Mouse (Mus musculus) left cerebral cortex, adult 18-20 months (tissue): Measurements from ENCODE around the gene Spen. TPM values are rescaled to one million over a fixed set of nuclear protein-coding genes. Genes with fewer than 3 reads are reported as not detected.
"Not testable (repeated sequence)": the region's sequence is repeated elsewhere in the genome, so short reads cannot be mapped to it uniquely, and the experiment has no call there.

ENCODE experiments used
- DNase-seq, 2 experiments: peaks; one replicate each; pipeline ENCODE4 v3.0.0; 2021 to 2022; ENCODE audit warnings: low spot score in 2 of 2, mixed read lengths in 1 of 2
- total RNA-seq, 2 experiments: library from RNA; stranded (reverse); gene quantifications; 2 replicates each; pipeline ENCODE4 v1.2.3; 2021

The Spen gene
- total RNA-seq, 2 experiments from 2014 or later, result 58.4 to 60.6 TPM

DNA sequence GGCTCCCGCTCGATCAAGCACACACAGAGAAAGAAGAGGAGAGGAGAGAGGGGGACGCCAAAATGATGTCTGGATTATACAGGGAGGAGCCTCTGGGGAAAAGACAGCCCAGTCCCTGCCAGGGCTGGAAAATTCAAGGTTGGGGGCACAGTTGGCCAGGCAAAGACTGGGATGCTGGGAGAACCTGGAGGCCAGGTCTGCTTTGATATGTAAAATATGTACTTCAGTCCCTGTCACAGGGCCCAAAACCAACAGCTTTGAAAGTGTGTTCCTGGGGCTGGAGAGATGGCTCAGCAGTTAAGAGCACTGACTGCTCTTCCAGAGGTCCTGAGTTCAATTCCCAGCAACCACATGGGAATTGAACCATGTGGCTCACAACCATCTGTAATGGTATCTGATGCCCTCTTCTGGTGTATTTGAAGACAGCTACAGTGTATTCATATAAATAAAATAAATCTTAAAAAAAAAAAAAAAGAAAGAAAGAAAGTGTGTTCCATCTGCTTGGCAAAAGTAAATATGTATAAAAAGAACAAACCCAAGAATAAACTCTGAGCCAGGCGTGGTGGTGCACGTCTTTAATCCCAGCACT is 23.0 kb upstream of the Spen start:
- not testable (repeated sequence) for DNase-seq

DNA sequence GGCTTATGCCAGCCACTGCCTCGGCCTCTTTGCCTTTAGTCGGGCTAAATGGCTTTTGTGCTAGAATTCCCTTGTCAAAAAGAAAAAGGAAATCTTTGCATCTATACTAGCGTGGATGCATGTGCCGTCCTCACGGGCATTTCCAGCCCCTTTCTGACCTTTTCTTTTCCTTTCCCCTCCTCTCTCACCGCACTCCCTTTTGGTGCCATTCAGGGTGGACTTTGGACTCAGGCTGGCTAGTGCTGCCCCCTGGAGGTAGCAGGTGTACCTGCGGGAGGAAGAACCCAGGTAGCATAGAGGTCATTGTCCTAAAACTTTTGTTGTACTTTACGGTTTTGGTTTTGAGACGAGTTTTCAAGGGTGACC is 21.5 kb upstream of the Spen start:
- peak; percentile 78 to 84 for DNase-seq

DNA sequence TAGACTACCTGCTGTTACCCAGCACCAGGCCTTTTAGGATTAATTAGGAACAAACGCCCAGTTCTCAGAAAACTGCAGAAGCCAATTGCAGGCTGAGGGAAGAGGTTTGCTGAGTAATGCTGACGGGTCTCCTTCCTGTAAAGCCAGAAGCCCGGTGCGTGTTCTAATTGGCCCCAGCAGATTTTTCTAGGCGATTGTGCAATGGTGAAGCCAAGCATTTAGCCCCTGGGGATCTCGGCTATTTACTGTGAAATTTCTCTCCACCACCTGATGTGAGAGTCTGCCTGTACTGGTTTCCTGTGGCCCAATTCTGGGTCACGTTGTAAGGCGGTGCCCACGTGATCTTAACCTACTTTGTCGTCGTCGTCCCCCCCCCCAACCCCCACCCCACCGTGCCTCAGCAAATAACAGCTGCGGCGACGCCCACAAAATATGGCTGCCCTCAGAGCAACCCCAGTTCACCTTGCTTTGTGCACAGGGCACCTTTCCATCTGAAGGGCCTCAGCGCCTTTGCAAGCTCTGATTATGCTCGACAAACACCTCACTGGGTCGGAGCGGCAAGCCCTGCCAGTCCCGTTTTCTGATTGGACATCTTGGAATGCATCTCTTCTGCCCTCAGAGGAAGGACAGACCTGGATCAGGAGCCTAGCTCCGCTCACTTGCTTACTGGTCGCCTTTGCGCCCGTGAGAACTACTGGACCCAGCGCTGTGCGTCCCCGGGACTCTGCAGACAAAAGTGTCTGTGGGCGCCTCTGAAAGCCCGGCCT is 20.9 kb upstream of the Spen start:
- peak; percentile 51 to 64 for DNase-seq

DNA sequence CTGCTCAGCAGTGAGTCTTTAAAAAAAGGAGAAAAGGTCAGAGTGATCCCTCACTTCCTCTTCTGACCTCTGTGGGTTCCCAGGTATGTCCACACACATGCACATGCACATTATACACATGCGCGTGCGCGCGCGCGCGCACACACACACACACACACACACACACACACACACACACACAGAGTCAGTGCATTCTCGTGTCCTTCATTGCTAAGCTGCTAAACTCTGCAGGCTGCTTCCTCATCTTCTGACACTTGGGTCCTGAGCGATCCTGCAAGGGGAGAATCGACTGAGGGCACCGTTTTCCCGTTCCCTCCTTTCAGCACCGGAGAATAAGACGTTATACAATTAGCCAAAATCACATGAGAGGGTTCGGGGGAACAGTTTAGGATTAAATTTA is 20.3 kb upstream of the Spen start:
- DNase-seq, result peak in 1 of 2 experiments; percentile 14

DNA sequence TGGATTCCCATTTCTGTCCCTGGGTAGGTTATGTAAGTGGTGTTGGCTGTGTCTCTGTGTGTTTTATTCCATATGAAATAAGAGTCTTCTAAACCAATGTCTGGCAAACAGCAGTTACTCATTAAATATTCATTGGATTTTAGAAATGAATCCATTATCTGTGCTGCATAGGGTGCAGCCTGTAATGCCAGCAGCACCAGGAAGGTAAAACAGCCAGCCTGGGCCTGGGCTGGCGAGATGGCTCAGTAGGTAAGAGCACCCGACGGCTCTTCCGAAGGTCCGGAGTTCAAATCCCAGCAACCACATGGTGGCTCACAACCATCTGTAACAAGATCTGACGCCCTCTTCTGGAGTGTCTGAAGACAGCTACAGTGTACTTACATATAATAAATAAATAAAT is 17.8 kb upstream of the Spen start:
- DNase-seq, result not testable (repeated sequence)

DNA sequence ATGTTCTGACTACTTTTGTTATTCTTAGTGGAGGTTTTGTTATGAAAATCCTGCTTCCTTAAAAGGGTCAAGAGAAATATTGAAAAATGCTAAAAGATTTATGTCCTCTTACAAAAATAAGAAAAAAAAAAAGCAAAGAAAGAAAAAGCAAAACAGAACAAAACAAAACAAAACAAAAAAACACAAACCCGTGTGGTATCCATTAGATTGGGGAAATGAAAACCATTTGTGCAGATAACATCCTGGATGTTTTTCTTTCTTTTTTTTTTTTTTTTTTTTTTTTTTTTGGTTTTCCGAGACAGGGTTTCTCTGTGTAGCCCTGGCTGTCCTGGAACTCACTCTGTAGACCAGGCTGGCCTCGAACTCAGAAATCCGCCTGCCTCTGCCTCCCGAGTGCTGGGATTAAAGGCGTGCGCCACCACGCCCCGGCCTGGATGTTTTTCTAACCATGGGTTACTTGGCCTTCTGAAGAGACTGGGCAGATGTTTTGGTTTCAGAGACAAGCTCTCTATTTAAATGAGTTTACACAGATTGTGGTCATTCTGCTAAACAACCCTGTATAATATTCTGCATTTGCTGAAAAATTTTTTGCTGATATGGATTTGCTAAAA is 16.0 kb upstream of the Spen start:
- not testable (repeated sequence) for DNase-seq

DNA sequence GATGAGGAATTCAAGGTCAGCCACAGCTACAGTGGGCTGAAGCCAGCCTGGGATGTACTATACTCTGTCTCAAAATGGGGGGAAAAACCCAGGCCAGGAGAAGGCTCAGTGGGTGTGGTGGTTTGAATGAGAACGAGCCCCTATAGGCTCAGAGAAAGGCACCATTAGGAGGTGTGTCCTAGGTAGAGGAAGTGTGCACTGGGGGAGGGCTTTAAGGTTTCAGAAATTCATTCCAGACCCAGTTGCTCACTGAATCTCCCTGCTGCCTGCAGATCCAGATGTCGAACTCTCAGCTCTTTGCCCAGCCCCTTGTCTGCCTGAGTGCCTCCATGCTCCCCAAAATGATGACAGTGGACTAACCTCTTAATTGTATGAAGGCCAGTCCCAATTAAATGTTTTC is 14.1 kb upstream of the Spen start:
- no peak for DNase-seq

DNA sequence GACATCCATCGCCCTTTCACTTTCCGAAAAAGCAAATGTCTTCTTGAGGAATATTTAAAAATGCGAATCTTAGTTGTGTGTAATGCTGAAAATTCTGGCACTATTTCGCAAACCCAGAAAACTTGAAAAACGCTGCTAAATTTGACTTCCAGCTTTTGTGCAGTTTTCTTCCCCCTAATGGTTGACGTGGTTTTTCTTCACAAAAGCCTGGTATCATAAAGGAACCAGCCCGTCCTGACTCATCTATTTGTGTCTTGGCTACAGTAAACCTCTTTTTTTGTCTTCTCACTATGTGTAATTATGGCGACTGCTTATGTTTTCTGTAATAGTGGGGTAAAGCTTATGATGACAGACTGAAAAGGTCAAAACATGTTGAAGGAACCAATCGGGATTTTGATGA is 8.9 kb upstream of the Spen start:
- DNase-seq, result no peak

DNA sequence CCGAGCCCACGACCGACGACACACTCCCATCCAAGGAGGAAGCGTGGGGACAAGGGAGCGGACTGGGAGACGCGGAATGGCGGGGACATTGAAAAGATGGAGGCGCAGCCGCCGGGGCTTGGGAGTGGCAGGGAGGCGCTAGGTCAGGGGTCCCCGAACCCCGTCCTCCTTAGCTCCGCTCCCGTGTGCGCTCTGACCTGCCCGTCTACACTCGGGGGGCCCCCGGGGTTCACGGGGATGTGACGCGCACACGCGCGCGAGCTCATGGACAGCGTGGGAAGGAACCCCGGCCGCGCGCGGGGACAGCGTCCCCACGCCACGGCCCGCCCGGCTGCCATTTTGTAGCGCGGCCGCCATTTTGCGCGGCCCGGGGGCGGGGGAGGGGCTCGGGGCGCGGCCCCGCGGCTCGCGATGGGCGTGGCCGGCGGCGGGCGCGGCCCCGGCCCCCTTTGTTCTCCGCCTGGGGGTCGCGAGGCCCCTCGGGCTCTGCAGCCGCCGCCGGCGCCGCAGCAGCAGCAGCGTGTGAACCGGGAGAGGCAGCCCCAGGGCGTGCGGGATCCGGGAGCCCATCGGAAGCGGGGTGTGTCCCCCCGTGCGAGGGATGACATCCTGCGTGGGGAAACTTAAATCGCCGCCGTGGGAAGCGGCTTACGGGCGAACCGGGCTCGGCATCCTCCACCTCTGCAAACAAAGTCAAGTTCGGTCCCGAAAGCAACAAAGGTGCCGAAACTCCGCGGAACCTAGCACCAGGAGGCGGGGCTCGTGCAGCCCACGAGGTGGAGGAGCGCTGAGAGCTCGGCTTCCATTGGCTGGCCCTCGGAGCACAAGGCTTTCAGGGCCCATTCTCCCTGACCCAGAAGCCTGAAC is 8.2 kb upstream of the Spen start:
- DNase-seq, result peak; percentile 81 to 85

DNA sequence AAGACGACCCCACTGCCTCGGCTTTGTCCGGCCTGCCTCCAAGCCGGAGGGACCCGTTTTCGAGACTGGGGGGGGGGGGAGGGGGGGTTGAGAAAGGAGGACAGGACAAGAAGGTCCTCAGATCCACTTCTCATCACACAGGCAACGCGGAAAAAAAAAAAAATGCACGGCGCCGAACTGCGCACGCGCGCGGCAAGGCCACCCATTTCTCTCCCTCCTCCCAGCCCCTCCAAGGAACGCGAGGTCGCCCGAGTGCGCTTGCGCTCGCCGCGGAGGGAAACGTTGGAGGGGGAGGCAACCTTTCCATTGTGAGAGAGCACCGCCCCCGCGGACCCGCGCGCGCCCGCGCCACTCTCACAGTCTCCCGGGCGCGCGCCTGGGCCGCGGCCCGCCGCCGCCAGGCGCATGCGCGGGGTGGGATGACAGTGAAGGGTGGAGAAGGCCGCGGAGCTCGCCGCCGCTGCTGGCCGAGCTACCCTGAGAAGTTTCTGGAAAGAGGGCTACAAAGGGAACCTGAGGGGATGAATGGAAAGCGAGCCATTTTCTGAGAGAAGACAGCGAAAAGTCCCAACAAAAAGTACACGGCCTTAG is 7.4 kb upstream of the Spen start:
- DNase-seq, result peak; percentile 100

DNA sequence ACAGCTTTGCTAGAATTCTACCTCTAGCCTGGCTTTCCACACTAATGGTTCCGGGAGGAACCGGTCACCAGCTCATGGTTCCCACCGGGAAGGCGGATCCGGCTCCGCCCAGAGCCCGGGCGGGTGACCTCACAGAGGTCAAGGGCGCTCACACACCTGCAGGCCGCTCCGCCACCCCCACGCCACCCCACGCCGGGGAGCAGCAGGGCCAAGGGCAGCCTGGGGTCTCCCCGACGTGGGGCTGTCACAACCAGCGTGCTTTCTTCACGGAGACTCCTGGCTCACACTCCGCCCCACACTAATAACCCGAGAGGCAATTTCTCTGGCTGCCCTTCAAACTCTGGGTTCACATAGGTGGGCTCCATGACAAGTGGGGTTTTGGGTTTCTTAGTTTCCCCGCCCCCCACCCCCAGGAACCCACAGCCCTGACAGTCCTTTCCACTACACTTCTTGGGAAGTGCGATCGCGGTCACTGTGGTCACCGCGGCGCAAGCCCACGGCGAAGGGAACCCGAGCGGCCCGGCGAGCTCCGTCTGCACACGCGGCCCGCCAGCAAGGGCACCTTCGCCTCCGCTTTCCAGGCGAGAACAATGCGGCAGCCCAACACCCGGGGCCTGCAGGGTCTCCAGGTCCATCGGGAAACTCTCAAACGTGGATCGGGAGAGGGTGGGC is 6.8 kb upstream of the Spen start:
- peak; percentile 39 for DNase-seq

DNA sequence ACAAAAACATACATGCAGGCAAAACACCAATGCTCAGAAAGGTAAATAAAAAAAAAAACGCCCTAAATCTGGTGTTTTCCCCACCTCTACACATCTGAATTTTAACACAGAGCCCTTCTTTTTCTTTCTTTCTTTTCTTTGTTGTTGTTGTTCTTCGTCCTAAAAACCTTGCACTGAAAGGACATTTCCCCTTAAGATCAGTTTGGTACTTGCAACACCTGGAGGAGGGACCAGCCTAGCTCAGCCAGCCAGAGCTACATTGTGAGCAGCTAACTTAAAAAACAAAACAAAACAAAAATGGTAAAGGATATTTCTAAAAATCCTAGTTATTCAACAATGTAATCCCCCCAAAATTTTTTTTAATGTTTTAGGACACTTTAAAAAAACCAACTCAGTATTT is 6.1 kb upstream of the Spen start:
- DNase-seq, result no peak

DNA sequence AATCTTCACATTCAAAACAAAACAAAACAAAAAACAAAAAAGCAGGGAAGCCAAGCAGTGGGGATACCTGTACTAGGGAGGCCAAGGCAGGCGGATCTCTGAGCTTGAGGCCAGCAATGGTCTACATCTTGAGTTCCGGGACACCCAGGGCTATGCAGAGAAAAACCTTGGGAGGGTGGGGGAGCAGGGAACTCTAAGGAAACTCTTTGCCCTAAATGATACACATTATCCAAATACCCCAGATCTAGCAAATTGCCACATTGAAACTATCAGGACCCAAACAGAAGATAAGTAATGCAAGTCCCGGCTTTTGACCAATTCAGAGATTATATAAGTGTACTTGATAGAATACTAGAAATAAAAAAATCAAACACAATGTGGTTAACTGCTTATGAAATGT is 5.2 kb upstream of the Spen start:
- DNase-seq, result no peak

DNA sequence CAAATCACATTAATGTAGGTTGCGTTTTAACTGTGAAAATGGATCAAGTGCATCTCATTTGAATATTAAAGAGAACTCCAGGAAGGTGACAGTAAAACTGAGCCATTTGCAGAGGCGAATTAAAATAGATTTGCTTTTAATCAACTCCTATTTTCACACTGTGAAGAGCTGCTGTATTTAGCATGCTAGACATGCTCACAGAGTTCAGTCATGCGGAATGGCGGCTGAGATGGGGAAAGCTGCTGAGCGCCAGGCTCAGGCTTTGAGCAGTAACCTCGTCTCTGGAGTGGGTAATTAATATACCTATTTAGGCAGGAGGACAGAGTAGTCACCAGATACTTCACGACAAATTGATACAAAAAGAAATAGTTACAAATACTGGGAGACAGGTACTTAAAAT is 3.5 kb upstream of the Spen start:
- no peak for DNase-seq

DNA sequence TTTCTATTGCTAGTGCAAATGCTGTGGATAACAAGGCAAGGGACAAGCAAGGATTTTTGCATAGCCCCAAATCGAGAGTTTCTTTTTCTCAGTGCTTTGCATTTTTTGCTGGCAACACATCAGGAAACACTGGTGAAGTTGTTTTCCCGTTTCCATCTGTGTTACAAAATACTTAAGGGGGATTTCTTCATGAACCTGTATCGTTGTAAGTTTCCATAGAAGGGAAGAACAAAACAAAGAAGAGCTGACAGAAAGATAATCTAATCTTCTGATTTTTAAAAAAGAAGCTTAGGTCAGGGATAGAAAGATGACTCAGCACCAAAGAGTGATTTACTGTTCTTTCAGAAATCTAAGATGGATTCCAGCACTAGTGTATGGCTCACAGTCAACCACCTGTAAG is 2.4 kb upstream of the Spen start:
- no peak for DNase-seq

DNA sequence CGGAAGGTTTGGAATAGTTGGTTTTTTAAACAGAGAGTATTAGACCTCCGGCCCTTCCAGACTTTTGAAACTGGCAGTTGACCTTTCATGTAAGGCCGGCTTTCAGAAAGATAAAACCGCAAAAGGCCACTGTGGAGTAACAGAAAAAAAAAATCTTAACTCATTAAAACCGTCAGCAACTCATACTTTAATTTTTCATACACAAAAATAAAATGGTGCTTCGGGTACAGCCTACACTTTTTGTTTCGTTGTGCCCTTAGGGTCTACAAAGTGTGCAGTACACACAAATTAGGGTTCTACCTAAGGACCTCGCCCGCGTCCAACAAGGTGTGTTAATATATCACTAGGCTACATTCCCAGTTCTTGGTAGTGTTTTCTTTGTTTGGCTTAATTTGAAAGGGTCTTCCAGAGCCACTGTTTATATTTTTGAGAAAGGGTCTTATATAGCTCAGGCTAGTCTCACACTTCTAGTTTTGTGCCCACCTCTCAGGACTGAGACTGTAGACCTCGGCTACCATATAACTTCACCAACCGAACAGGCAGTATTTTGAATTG is 893 bp upstream of the Spen start:
- DNase-seq, result no peak

DNA sequence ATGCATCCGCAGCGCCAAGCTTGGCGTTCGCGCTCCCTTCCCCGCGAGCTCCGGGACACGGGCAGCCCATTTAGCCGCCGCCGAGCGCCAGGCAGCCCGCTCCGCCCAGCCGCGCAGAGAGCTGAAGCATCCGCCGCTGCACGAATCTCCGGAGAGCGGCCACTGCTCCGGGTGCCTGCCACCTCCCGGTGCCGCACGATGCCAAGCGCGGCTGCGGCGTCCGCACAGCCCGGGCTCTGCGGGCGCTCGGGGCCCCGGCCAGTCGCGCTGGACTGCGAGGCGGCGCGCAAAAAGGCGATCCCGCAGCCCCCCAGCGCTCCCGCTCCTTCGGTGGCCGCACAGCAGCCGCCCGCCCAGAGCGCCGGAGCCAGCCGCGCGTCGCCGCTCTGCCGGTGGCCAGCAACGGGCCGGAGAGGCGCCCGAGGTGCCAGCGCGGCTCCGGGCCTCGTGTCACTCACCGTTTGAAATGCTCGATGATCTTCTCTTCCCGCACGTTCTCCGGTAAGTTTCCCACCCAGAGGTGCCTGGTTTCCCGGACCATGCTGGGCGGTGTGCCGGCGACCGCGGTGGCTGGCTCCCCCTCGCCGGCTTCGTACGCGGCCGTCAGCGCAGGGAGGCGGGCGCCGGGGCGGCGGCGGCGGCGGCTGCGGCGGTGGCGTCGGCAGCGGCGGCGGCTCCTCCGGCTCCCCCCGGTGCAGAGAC is 540 bp downstream of the Spen start:
- DNase-seq, result peak in 1 of 2 experiments; percentile 18

DNA sequence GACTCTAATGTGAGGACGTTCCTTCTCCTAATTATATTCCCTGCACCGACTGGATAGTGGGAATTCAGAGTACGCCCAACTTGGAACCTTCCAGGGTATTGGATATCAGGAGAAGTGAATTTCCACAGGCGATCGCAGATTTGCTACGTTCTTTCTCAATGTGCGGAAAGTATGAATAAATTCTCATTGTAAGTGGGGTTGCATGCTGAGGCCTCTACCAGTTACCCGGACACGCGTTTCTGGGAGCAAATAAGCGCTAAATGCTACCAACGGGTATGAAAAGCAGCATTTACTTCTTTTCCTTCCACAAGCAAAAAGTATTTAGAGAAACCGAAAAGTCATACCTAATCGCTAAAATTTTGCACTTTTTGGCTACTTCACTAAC is 1.2 kb downstream of the Spen start:
- no peak for DNase-seq

DNA sequence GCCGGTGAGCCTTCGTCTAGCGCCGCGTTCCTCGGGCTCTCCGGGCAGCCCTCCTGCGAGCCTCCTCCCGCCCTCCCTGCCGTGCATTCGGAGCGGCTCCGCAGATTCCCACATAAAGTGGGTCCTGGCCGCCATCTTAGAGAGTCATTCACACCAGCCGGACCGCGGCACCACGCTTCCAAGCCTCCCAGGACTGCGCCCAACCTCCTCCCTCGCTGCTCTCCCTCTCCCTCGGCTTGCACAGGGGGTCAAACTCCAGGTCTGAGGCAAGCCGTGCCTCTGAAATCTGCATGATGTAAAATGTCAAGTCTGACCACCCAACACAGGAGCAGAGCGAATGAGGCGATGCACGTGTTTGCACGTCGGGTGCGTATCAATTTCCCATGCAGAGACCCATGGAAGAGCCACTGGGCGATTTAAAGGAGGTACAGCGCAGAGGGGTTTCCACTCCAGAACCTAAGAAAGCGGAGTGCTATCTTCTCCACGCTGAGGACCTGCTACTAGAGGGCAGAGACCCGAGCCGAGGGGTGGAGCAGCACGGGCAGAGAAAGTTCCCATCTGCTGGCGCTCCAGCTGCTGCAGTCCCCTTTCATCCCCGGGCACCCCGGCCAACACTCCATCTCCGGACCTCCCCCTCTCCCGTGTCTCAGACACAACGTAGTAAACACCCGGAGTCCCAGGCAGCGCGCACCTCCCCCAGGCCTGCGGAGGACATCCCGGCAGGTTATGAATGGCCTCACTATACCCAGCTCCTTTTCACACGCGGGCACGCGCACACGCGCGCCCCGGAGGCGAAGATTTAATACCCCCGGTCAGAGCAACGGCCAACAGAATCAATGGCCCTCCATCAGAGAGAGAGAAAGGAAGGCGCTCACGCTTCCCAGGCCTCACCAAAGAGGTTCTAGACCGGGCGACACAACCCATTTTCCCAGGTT is 1.8 kb downstream of the Spen start:
- peak; percentile 58 to 69 for DNase-seq
